Mouse (Mus musculus): ENCODE measurements around the gene Arhgef2. TPM values are rescaled to one million over a fixed set of nuclear protein-coding genes. Genes with fewer than 3 reads are reported as not detected.

Arhgef2 gene
- total RNA-seq, 2 experiments from 2014 or later: 15.2 to 18.1 TPM

Other genes with a start within 250 kb of the Arhgef2 start
- gene Paqr6, start 241.4 kb upstream of the Arhgef2 start, total RNA-seq (2015; ENCODE audit: low replicate concordance): 3.1 TPM in 1 of 2 replicates, not detected in the other
- gene Paqr6, start 241.4 kb upstream of the Arhgef2 start, total RNA-seq (2017; ENCODE audit: low replicate concordance): not detected in 2 replicates
- not detected in 2 replicates for gene Bglap3, start 233.2 kb upstream of the Arhgef2 start, total RNA-seq (2015; ENCODE audit: low replicate concordance)
- not detected in 2 replicates for gene Bglap3, start 233.2 kb upstream of the Arhgef2 start, total RNA-seq (2017; ENCODE audit: low replicate concordance)
- gene Bglap2, start 227.3 kb upstream of the Arhgef2 start, total RNA-seq (2015; ENCODE audit: low replicate concordance): not detected in 2 replicates
- not detected in 2 replicates for gene Bglap2, start 227.3 kb upstream of the Arhgef2 start, total RNA-seq (2017; ENCODE audit: low replicate concordance)
- not detected in 2 replicates for gene Bglap, start 221.5 kb upstream of the Arhgef2 start, total RNA-seq (2015; ENCODE audit: low replicate concordance)
- gene Bglap, start 221.5 kb upstream of the Arhgef2 start, total RNA-seq (2017; ENCODE audit: low replicate concordance): not detected in 2 replicates
- 33.2 and 56.6 TPM in 2 replicates for gene Pmf1, start 195.6 kb upstream of the Arhgef2 start, total RNA-seq (2015; ENCODE audit: low replicate concordance)
- 42.1 and 43.4 TPM in 2 replicates for gene Pmf1, start 195.6 kb upstream of the Arhgef2 start, total RNA-seq (2017; ENCODE audit: low replicate concordance)
- 7.9 and 11.5 TPM in 2 replicates for gene Slc25a44, start 180.8 kb upstream of the Arhgef2 start, total RNA-seq (2015; ENCODE audit: low replicate concordance)
- 13.7 and 20.2 TPM in 2 replicates for gene Slc25a44, start 180.8 kb upstream of the Arhgef2 start, total RNA-seq (2017; ENCODE audit: low replicate concordance)
- gene Sema4a, start 144.8 kb upstream of the Arhgef2 start, total RNA-seq (2015; ENCODE audit: low replicate concordance): 29.7 and 57.3 TPM in 2 replicates
- gene Sema4a, start 144.8 kb upstream of the Arhgef2 start, total RNA-seq (2017; ENCODE audit: low replicate concordance): 9.8 and 20.7 TPM in 2 replicates
- 6.9 and 9.0 TPM in 2 replicates for gene Lmna, start 96.0 kb upstream of the Arhgef2 start, total RNA-seq (2015; ENCODE audit: low replicate concordance)
- gene Lmna, start 96.0 kb upstream of the Arhgef2 start, total RNA-seq (2017; ENCODE audit: low replicate concordance): 45.6 and 52.7 TPM in 2 replicates
- gene Mex3a, start 73.6 kb upstream of the Arhgef2 start, total RNA-seq (2015; ENCODE audit: low replicate concordance): 0.19 and 1.5 TPM in 2 replicates
- gene Mex3a, start 73.6 kb upstream of the Arhgef2 start, total RNA-seq (2017; ENCODE audit: low replicate concordance): 0.34 TPM in 1 of 2 replicates, not detected in the other
- gene Rab25, start 57.7 kb upstream of the Arhgef2 start, total RNA-seq (2015; ENCODE audit: low replicate concordance): not detected in 2 replicates
- gene Rab25, start 57.7 kb upstream of the Arhgef2 start, total RNA-seq (2017; ENCODE audit: low replicate concordance): not detected in 2 replicates
- gene Lamtor2, start 52.9 kb upstream of the Arhgef2 start, total RNA-seq (2015; ENCODE audit: low replicate concordance): 4.2 and 8.6 TPM in 2 replicates
- gene Lamtor2, start 52.9 kb upstream of the Arhgef2 start, total RNA-seq (2017; ENCODE audit: low replicate concordance): 14.3 and 15.8 TPM in 2 replicates
- gene Ubqln4, start 52.2 kb upstream of the Arhgef2 start, total RNA-seq (2015; ENCODE audit: low replicate concordance): 5.4 and 7.9 TPM in 2 replicates
- gene Ubqln4, start 52.2 kb upstream of the Arhgef2 start, total RNA-seq (2017; ENCODE audit: low replicate concordance): 5.7 and 10.0 TPM in 2 replicates
- 80.3 and 91.8 TPM in 2 replicates for gene Ssr2, start 30.1 kb upstream of the Arhgef2 start, total RNA-seq (2015; ENCODE audit: low replicate concordance)
- gene Ssr2, start 30.1 kb upstream of the Arhgef2 start, total RNA-seq (2017; ENCODE audit: low replicate concordance): 24.3 and 35.9 TPM in 2 replicates
- not detected in 2 replicates for gene Rxfp4, start 47.2 kb downstream of the Arhgef2 start, total RNA-seq (2015; ENCODE audit: low replicate concordance)
- gene Rxfp4, start 47.2 kb downstream of the Arhgef2 start, total RNA-seq (2017; ENCODE audit: low replicate concordance): not detected in 2 replicates
- gene Khdc4, start 79.8 kb downstream of the Arhgef2 start, total RNA-seq (2015; ENCODE audit: low replicate concordance): 25.0 and 29.5 TPM in 2 replicates
- gene Khdc4, start 79.8 kb downstream of the Arhgef2 start, total RNA-seq (2017; ENCODE audit: low replicate concordance): 19.9 and 23.4 TPM in 2 replicates
- gene Rit1, start 110.9 kb downstream of the Arhgef2 start, total RNA-seq (2015; ENCODE audit: low replicate concordance): 99.9 and 111 TPM in 2 replicates
- gene Rit1, start 110.9 kb downstream of the Arhgef2 start, total RNA-seq (2017; ENCODE audit: low replicate concordance): 90.6 and 102 TPM in 2 replicates
- 0.19 TPM in 1 of 2 replicates, not detected in the other for gene Syt11, start 169.2 kb downstream of the Arhgef2 start, total RNA-seq (2015; ENCODE audit: low replicate concordance)
- gene Syt11, start 169.2 kb downstream of the Arhgef2 start, total RNA-seq (2017; ENCODE audit: low replicate concordance): 0.85 TPM in 1 of 2 replicates, not detected in the other
- 5.6 and 6.7 TPM in 2 replicates for gene Gon4l, start 229.3 kb downstream of the Arhgef2 start, total RNA-seq (2015; ENCODE audit: low replicate concordance)
- gene Gon4l, start 229.3 kb downstream of the Arhgef2 start, total RNA-seq (2017; ENCODE audit: low replicate concordance): 13.5 and 20.4 TPM in 2 replicates

All from erythroblast, adult 5-6 weeks (primary cell).